Comparison of ENCODE assay signal across 8 mouse cellular contexts in the genomic region with DNA sequence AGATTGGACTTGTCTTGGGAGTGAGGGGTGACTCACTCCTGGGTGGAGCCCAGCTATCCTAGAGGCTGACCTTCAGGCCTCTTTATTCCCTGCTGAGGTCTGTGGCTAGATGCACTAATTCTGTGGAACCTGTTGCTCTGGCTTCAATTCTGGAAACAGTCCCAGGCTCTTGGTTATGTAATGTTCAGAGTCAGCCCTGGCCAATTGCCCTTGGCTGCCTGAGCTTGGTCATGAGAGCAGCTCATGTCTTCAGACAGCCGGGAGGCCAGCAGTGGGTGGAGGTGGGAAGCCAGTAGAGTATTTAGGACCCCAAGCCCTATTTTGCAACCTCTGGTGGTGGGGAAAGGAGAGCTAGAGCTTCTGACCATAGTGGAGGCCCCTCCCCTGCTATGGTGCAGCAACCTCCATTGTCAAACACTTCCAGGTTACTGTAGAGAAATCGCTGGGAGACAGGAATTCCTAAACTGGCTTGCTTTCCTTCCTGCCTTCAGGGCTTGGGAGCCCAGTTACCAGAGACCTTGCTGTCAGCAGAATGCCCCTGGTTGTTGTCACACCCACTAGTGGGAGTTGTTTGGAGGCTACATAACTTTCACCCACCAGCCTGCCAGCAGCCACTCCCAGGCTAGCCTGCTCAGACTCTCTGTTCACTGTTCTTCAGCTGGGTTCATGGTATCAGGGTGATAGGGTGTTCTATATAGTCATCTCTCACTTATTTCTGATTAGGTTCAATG. TPM values are rescaled to one million over a fixed set of nuclear protein-coding genes. Genes with fewer than 3 reads are reported as not detected.
DNase-seq lines count a peak whose midpoint lies in the region; TF ChIP-seq lines count a peak whose summit lies in the region.
"Had no signal": no experiment of that assay in that cellular context is flagged by ENCODE, and none has a peak within 500 bp of the region (broad histone marks: within the 10 kb centered on the region; RNA-seq: fewer than 3 reads in every experiment).

No protein-coding gene starts in this region.

- H3K4me3 ChIP-seq in kidney, adult 2 months (ENCODE audit: insufficient read depth, low read depth, low read length): no peak overlapping the region
- H3K4me3 ChIP-seq: erythroblast, embryonic 14.5 days had no signal

- peaks cover 67% of the 10 kb centered on the region for H3K4me1 ChIP-seq in kidney, adult 2 months (ENCODE audit: control insufficient read depth, insufficient read depth, low read length)

- peak; percentile 99 for DNase-seq in adipocyte (ENCODE audit: low spot score)
- DNase-seq in cerebellum, adult 11 months: peak; percentile 92
- peak; percentile 95 for DNase-seq in gastrocnemius, postnatal 25 days
- peak; percentile 98 for DNase-seq in kidney, adult 2 months
- peak; percentile 60 to 73 for DNase-seq in left cerebral cortex, postnatal 36 days (ENCODE audit: low spot score in 2 of 2)
- peak; percentile 82 for DNase-seq in ovary, postnatal 14 days (ENCODE audit: low spot score)
- no peak for DNase-seq in T-cell, adult 2 months (ENCODE audit: low spot score)

- H3K27ac ChIP-seq in kidney, adult 2 months (ENCODE audit: insufficient read depth, low read depth, low read length): peak overlapping the region; percentile 97

- peaks cover 18% of the 10 kb centered on the region for H3K36me3 ChIP-seq in kidney, adult 2 months (ENCODE audit: control insufficient read depth, insufficient read depth, low read length)

- WGBS in kidney, adult 2 months: 0% methylated on average over 2 of the region's 2 CpGs

- TF ChIP-seq CTCF in kidney, adult 2 months (conservative IDR thresholded peaks at IDR 0.05; ENCODE audit: insufficient read depth, insufficient read length, low read depth, low read length): no peak

- TF ChIP-seq POLR2A in kidney, adult 2 months (IDR thresholded peaks at IDR 0.05; ENCODE audit: low read depth, low read length): no peak

- intact Hi-C loops in left cerebral cortex, postnatal 36 days (cut with DNase I): loop anchor here (5.0 kb wide), 1 partner anchor 38 kb away; a partner anchor contains a TSS

- no peaks in the 10 kb centered on the region for H3K27me3 ChIP-seq in kidney, adult 2 months (replicated peaks; ENCODE audit: control insufficient read depth, insufficient read depth, low read length)

RNA-seq across cellular contexts. Expression of a gene that starts 39.6 kb away (rescaled TPM):
- total RNA-seq in gastrocnemius, postnatal 25 days (2021): 10 to 100 TPM; 48.0 to 62.4 TPM
- 609 and 859 TPM in 2 replicates for polyA plus RNA-seq in kidney, adult 2 months (2012; rRNA removed)
- 10 to 100 TPM; 53.4 to 70.4 TPM for total RNA-seq in left cerebral cortex, postnatal 36 days (2021)
